Mouse (Mus musculus): ENCODE measurements at regions not wholly inside any gene's neighbourhood (a gene's known extent, or its start where the extent isn't known, plus 50 kb on each side); places are given as distances from the start of the nearest gene placed in this dataset.

- no peak overlapping the region for H3K9ac ChIP-seq (ENCODE audit: low read depth, low read length)
- no peaks in the 10 kb centered on the region for H3K36me3 ChIP-seq (ENCODE audit: control insufficient read depth, insufficient read depth, low read length)
- H3K4me1 ChIP-seq (ENCODE audit: control insufficient read depth, insufficient read depth, low read length) = no peaks in the 10 kb centered on the region
- H3K9me3 ChIP-seq (ENCODE audit: control insufficient read depth, low read length) = peaks cover 7% of the 10 kb centered on the region
- H3K27me3 ChIP-seq (ENCODE audit: control insufficient read depth, insufficient read depth, low read length) = no peaks in the 10 kb centered on the region
- no peak overlapping the region for H3K27ac ChIP-seq (ENCODE audit: low read depth, low read length)
- H3K4me2 ChIP-seq (replicated peaks; ENCODE audit: low read depth, low read length) = no peak overlapping the region
- ATAC-seq (ENCODE audit: low FRiP score, low TSS enrichment) = peak; percentile 35; the same call in 1 of the 2 replicates
- no peak overlapping the region for H3K4me3 ChIP-seq (ENCODE audit: low read length)
- 44% methylated on average over 9 of the region's 9 CpGs for WGBS
Observed at GRCm38 (mm10) chr1:184644767-184645598, 87.4 kb downstream of the Hlx start.

- no peaks in the 10 kb centered on the region for H3K36me3 ChIP-seq (ENCODE audit: control insufficient read depth, insufficient read depth, low read length)
- H3K27me3 ChIP-seq (ENCODE audit: control insufficient read depth, insufficient read depth, low read length) = no peaks in the 10 kb centered on the region
- H3K4me3 ChIP-seq (ENCODE audit: low read length) = no peak overlapping the region
- ATAC-seq (ENCODE audit: low FRiP score, low TSS enrichment) = no peak
- H3K4me1 ChIP-seq (ENCODE audit: control insufficient read depth, insufficient read depth, low read length) = no peaks in the 10 kb centered on the region
- H3K4me2 ChIP-seq (replicated peaks; ENCODE audit: low read depth, low read length) = no peak overlapping the region
- 76% methylated on average over 13 of the region's 13 CpGs for WGBS
- no peak overlapping the region for H3K9ac ChIP-seq (ENCODE audit: low read depth, low read length)
- H3K27ac ChIP-seq (ENCODE audit: low read depth, low read length) = no peak overlapping the region
- no peaks in the 10 kb centered on the region for H3K9me3 ChIP-seq (ENCODE audit: control insufficient read depth, low read length)
Observed at GRCm38 (mm10) chr1:184630695-184631475, 101.5 kb downstream of the Hlx start.

GRCm38 (mm10) chr1:184629194-184629593 is 103.2 kb downstream of the Hlx start:
- WGBS = 69% methylated on average over 9 of the region's 9 CpGs
- ATAC-seq (ENCODE audit: low FRiP score, low TSS enrichment) = no peak
- no peak overlapping the region for H3K4me2 ChIP-seq (replicated peaks; ENCODE audit: low read depth, low read length)
- no peaks in the 10 kb centered on the region for H3K4me1 ChIP-seq (ENCODE audit: control insufficient read depth, insufficient read depth, low read length)
- H3K9me3 ChIP-seq (ENCODE audit: control insufficient read depth, low read length) = no peaks in the 10 kb centered on the region
- no peaks in the 10 kb centered on the region for H3K27me3 ChIP-seq (ENCODE audit: control insufficient read depth, insufficient read depth, low read length)
- H3K4me3 ChIP-seq (ENCODE audit: low read length) = no peak overlapping the region
- no peak overlapping the region for H3K27ac ChIP-seq (ENCODE audit: low read depth, low read length)
- H3K9ac ChIP-seq (ENCODE audit: low read depth, low read length) = no peak overlapping the region
- no peaks in the 10 kb centered on the region for H3K36me3 ChIP-seq (ENCODE audit: control insufficient read depth, insufficient read depth, low read length)

- Histone ChIP-seq H3K9ac (ENCODE audit: low read depth, low read length) (no peak overlapping the region), H3K4me1 (ENCODE audit: control insufficient read depth, insufficient read depth, low read length) (no peaks in the 10 kb centered on the region), H3K36me3 (ENCODE audit: control insufficient read depth, insufficient read depth, low read length) (no peaks in the 10 kb centered on the region), H3K27ac (ENCODE audit: low read depth, low read length) (no peak overlapping the region), H3K27me3 (ENCODE audit: control insufficient read depth, insufficient read depth, low read length) (no peaks in the 10 kb centered on the region), H3K4me2 (replicated peaks; ENCODE audit: low read depth, low read length) (no peak overlapping the region), H3K9me3 (ENCODE audit: control insufficient read depth, low read length) (no peaks in the 10 kb centered on the region), H3K4me3 (ENCODE audit: low read length) (no peak overlapping the region)
- 62% methylated on average over 3 of the region's 3 CpGs for WGBS
- ATAC-seq (ENCODE audit: low FRiP score, low TSS enrichment) = no peak
Observed at GRCm38 (mm10) chr1:184628566-184629168, 103.8 kb downstream of the Hlx start.

GRCm38 (mm10) chr1:184622462-184622861 is 110.0 kb downstream of the Hlx start:
- 85% methylated on average over 3 of the region's 3 CpGs for whole genome bisulfite sequencing
- H3K9me3 ChIP-seq (ENCODE audit: control insufficient read depth, low read length) = no peaks in the 10 kb centered on the region
- no peaks in the 10 kb centered on the region for H3K36me3 ChIP-seq (ENCODE audit: control insufficient read depth, insufficient read depth, low read length)
- H3K27ac ChIP-seq (ENCODE audit: low read depth, low read length) = no peak overlapping the region
- no peak overlapping the region for H3K9ac ChIP-seq (ENCODE audit: low read depth, low read length)
- no peak for ATAC-seq (ENCODE audit: low FRiP score, low TSS enrichment)
- H3K4me1 ChIP-seq (ENCODE audit: control insufficient read depth, insufficient read depth, low read length) = no peaks in the 10 kb centered on the region
- no peaks in the 10 kb centered on the region for H3K27me3 ChIP-seq (ENCODE audit: control insufficient read depth, insufficient read depth, low read length)
- H3K4me2 ChIP-seq (replicated peaks; ENCODE audit: low read depth, low read length) = no peak overlapping the region
- H3K4me3 ChIP-seq (ENCODE audit: low read length) = no peak overlapping the region

GRCm38 (mm10) chr1:184621950-184622349 is 110.5 kb downstream of the Hlx start:
- H3K4me2 ChIP-seq (replicated peaks; ENCODE audit: low read depth, low read length) = no peak overlapping the region
- H3K4me1 ChIP-seq (ENCODE audit: control insufficient read depth, insufficient read depth, low read length) = no peaks in the 10 kb centered on the region
- H3K9ac ChIP-seq (ENCODE audit: low read depth, low read length) = no peak overlapping the region
- WGBS = 38% methylated on average over 15 of the region's 15 CpGs
- no peaks in the 10 kb centered on the region for H3K9me3 ChIP-seq (ENCODE audit: control insufficient read depth, low read length)
- H3K27me3 ChIP-seq (ENCODE audit: control insufficient read depth, insufficient read depth, low read length) = no peaks in the 10 kb centered on the region
- no peaks in the 10 kb centered on the region for H3K36me3 ChIP-seq (ENCODE audit: control insufficient read depth, insufficient read depth, low read length)
- no peak for ATAC-seq (ENCODE audit: low FRiP score, low TSS enrichment)
- H3K27ac ChIP-seq (ENCODE audit: low read depth, low read length) = no peak overlapping the region
- H3K4me3 ChIP-seq (ENCODE audit: low read length) = no peak overlapping the region

GRCm38 (mm10) chr1:184617853-184618454 is 114.5 kb downstream of the Hlx start:
- H3K27ac ChIP-seq (ENCODE audit: low read depth, low read length) = no peak overlapping the region
- H3K27me3 ChIP-seq (ENCODE audit: control insufficient read depth, insufficient read depth, low read length) = no peaks in the 10 kb centered on the region
- 73% methylated on average over 8 of the region's 8 CpGs for WGBS
- no peak for ATAC-seq (ENCODE audit: low FRiP score, low TSS enrichment)
- H3K4me3 ChIP-seq (ENCODE audit: low read length) = no peak overlapping the region
- H3K9me3 ChIP-seq (ENCODE audit: control insufficient read depth, low read length) = no peaks in the 10 kb centered on the region
- H3K4me2 ChIP-seq (replicated peaks; ENCODE audit: low read depth, low read length) = no peak overlapping the region
- no peaks in the 10 kb centered on the region for H3K36me3 ChIP-seq (ENCODE audit: control insufficient read depth, insufficient read depth, low read length)
- H3K4me1 ChIP-seq (ENCODE audit: control insufficient read depth, insufficient read depth, low read length) = no peaks in the 10 kb centered on the region
- H3K9ac ChIP-seq (ENCODE audit: low read depth, low read length) = no peak overlapping the region

GRCm38 (mm10) chr1:184615991-184616390 is 116.4 kb downstream of the Hlx start:
- Histone ChIP-seq H3K27me3 (ENCODE audit: control insufficient read depth, insufficient read depth, low read length) (no peaks in the 10 kb centered on the region), H3K4me2 (replicated peaks; ENCODE audit: low read depth, low read length) (no peak overlapping the region), H3K4me3 (ENCODE audit: low read length) (no peak overlapping the region), H3K27ac (ENCODE audit: low read depth, low read length) (no peak overlapping the region), H3K9ac (ENCODE audit: low read depth, low read length) (no peak overlapping the region), H3K4me1 (ENCODE audit: control insufficient read depth, insufficient read depth, low read length) (no peaks in the 10 kb centered on the region), H3K36me3 (ENCODE audit: control insufficient read depth, insufficient read depth, low read length) (no peaks in the 10 kb centered on the region), H3K9me3 (ENCODE audit: control insufficient read depth, low read length) (no peaks in the 10 kb centered on the region)
- WGBS = 73% methylated on average over 3 of the region's 3 CpGs
- ATAC-seq (ENCODE audit: low FRiP score, low TSS enrichment) = no peak

Data from kidney, embryonic 14.5 days (tissue).